Mouse (Mus musculus) heart, postnatal 14 days (tissue): ENCODE data around the gene Bhlha9. TPM values are rescaled to one million over a fixed set of nuclear protein-coding genes. Genes with fewer than 3 reads are reported as not detected.

Experiments
- total RNA-seq, 2 experiments: library from RNA; stranded (reverse); gene quantifications; 2 replicates each; pipeline ENCODE4 v1.2.3; 2021

The Bhlha9 gene
- total RNA-seq, 2 experiments from 2014 or later = not detected

Other genes starting within 250 kb of the Bhlha9 start
- gene Abr, start 50.2 kb upstream of the Bhlha9 start, total RNA-seq = 10 to 100 TPM; 29.4 to 34.3 TPM
- gene Trarg1, start 7.3 kb downstream of the Bhlha9 start, total RNA-seq = 1 to 10 TPM; 5.0 to 5.1 TPM
- 10 to 100 TPM; 28.1 to 33.8 TPM for gene Gosr1, start 91.1 kb downstream of the Bhlha9 start, total RNA-seq
- 10 to 100 TPM; 51.4 to 58.7 TPM for gene Cpd, start 174.5 kb downstream of the Bhlha9 start, total RNA-seq
- under 1 TPM; 0.80 to 0.84 TPM for gene Tmigd1, start 229.7 kb downstream of the Bhlha9 start, total RNA-seq